Mouse (Mus musculus): Measurements from ENCODE around the gene Cntnap3.
"Not testable (repeated sequence)": the region's sequence is repeated elsewhere in the genome, so short reads cannot be mapped to it uniquely, and the experiment has no call there.

Cntnap3 gene

DNA sequence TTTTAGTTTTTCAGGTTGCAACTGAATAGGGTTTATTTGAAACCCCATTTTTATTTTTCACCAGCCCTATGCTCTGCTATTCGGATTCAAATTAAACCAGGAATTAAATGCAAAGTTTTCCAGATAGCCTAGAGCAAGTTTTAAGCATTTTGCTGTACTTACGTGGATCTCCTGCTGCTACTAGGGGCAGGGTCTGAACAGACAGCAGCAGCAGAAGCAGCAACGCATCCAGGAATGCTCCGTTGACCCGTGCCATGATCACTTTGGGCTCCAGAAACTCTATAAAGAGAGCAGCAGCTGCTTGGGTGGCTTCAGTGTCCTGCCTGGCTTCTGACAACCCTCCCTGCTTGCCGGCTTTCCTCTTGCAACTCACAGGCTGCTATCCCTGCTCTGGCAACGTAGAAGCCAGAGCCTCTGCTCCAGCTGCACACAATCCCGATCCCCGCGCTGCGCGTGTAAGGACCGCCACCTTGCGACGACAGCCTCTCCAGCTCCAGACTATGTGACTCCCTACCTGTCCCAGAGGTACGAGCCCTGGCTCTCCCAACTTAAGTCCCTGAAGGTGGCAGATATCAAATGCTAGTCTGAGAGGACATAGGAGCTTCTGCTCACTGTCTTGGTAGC, at the start of gene Cntnap3:
TSS of gene Cntnap3 (minus strand) at position 371 of the 624 bp plus-strand sequence.
- no peak for DNase-seq (ENCODE audit: extremely low read depth, low read depth, low spot score)

- DNase-seq (ENCODE audit: extremely low read depth, low read depth, low spot score): no peak
Observed at GRCm38 (mm10) chr13:64917191-64917590, 13.4 kb upstream of the Cntnap3 start, which contains the start of gene Spata31. Spata31 (plus strand) TSS chr13:64917406.

GRCm38 (mm10) chr13:64903132-64903531, 623 bp downstream of the Cntnap3 start:
- DNase-seq (ENCODE audit: extremely low read depth, low read depth, low spot score): no peak

DNA sequence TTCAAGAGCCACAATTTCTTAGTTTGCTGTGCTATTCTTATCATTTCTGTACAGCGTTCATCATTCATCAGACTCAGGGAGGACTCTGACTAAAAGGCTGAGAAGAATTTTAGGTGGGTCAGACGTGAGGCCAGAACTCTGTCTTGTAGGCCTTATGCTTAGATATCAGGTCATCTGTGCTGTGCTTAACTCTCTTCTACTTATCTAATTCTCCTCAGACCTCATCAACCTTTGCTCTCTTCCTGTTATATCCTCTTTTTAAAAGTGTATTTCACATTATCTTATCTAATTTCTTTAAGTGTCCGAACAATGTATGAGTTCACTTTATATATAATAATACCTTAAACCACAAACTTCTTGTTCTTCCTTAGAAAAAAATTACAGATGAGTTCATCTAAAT, 38.4 kb downstream of the Cntnap3 start:
- DNase-seq (ENCODE audit: extremely low read depth, low read depth, low spot score): no peak

GRCm38 (mm10) chr13:64824856-64825255, 78.9 kb downstream of the Cntnap3 start:
- DNase-seq (ENCODE audit: extremely low read depth, low read depth, low spot score): not testable (repeated sequence)

DNA sequence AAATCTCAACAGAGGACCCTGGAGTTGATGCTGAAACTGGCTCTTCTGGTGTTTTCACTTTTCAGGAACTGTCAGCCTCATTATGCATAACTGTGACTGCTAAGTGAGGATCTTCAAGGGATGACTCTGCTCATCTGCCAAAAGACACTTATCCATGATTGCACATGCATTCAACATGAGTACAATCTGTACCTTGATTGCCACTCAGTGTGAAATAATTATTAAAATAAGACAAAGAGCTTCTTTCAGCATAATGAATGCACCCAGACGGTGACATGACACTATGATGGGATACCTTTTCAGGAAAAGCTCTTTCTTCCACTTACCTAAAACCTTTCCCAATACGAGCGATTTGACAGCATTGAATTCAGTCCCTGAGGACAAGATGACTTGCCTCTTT, 158.4 kb downstream of the Cntnap3 start:
- DNase-seq (ENCODE audit: extremely low read depth, low read depth, low spot score): no peak

DNA sequence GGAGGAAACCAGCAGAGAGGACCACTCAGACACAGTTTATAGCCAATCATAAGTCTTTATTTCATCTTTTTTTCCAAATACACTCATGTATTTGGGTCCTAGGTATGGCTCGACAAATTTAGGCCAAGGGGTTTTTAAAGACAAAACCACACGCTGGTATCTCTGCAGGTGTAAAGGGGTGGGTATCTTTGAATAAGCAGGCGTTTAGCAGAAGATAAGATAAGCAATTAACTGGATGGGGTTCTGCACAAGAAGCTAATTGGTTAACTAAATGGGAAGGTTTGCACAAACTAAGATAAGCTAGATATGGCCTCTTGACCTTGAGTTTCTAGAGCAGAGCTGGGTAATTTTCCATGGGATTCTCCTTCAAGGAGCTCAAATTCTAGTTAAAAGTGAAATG, 171.5 kb downstream of the Cntnap3 start:
- no peak for DNase-seq (ENCODE audit: extremely low read depth, low read depth, low spot score)

DNA sequence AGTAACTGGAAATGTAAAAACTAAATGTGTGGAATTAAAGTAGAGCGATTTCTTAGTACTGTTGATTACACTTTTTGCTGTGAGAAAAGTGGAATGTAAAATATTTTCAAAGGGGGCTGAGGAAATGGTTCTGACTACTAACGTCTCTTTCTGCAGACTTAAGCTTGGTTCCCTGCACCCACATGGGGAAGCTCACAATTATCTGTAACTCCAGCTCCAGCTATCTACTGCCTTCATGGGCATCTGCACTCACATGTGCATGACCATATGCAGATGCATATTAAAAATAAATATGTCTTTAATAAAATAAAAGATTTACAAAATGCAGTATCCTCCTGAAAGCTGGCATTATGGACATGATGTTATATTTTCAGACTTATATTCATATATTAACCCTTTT, 187.0 kb downstream of the Cntnap3 start:
- no peak for DNase-seq (ENCODE audit: extremely low read depth, low read depth, low spot score)

DNA sequence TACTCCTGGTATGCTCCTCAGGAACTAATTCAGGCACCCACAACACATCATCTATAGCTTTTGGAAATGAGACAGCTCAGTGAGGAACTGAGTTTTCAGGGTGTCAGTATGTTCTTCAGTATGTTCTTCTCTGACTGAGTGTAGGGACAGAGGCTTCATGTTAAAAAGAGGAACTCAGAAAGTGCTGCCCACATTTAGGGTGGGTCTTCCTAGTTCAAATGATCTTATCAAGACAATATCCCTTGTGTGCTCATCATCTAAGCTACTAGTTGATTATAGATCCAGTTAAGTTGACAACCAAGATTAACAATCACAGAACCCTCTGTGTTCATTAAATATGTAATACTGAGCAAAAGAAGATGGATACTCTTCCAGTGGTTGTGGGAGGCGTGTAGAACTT, 211.3 kb downstream of the Cntnap3 start:
- no peak for DNase-seq (ENCODE audit: extremely low read depth, low read depth, low spot score)
